Mouse (Mus musculus): Measurements from ENCODE around the gene Gucy1b2.

The Gucy1b2 gene

GRCm38 (mm10) chr14:62456239-62456747 is at the start of gene Gucy1b2:
Gene Gucy1b2 (minus strand): TSS chr14:62456289.
- DNase-seq (ENCODE audit: low read depth, low spot score) = no peak

- DNase-seq (ENCODE audit: low read depth, low spot score) = peak; percentile 17
These were observed 41.3 kb upstream of the Gucy1b2 start for GRCm38 (mm10) chr14:62497391-62497790.

GRCm38 (mm10) chr14:62496501-62496900 is 40.4 kb upstream of the Gucy1b2 start:
- no peak for DNase-seq (ENCODE audit: low read depth, low spot score)

- peak; percentile 26 for DNase-seq (ENCODE audit: low read depth, low spot score)
These were observed 37.4 kb upstream of the Gucy1b2 start for GRCm38 (mm10) chr14:62493456-62493855.

GRCm38 (mm10) chr14:62492196-62492850 is 36.2 kb upstream of the Gucy1b2 start:
- peak; percentile 95 for DNase-seq (ENCODE audit: low read depth, low spot score)

GRCm38 (mm10) chr14:62488270-62488669 is 32.2 kb upstream of the Gucy1b2 start:
- DNase-seq (ENCODE audit: low read depth, low spot score) = peak; percentile 72

GRCm38 (mm10) chr14:62481381-62481780 is 25.3 kb upstream of the Gucy1b2 start:
- no peak for DNase-seq (ENCODE audit: low read depth, low spot score)

- no peak for DNase-seq (ENCODE audit: low read depth, low spot score)
These were observed 23.3 kb upstream of the Gucy1b2 start for GRCm38 (mm10) chr14:62479395-62479794.

GRCm38 (mm10) chr14:62474481-62474880 is 18.4 kb upstream of the Gucy1b2 start:
- no peak for DNase-seq (ENCODE audit: low read depth, low spot score)

GRCm38 (mm10) chr14:62472061-62472460 is 16.0 kb upstream of the Gucy1b2 start:
- DNase-seq (ENCODE audit: low read depth, low spot score) = no peak

GRCm38 (mm10) chr14:62468753-62469125 is 12.7 kb upstream of the Gucy1b2 start:
- DNase-seq (ENCODE audit: low read depth, low spot score) = no peak

GRCm38 (mm10) chr14:62468119-62468752 is 12.1 kb upstream of the Gucy1b2 start:
- DNase-seq (ENCODE audit: low read depth, low spot score) = no peak

GRCm38 (mm10) chr14:62464966-62465365 is 8.9 kb upstream of the Gucy1b2 start:
- no peak for DNase-seq (ENCODE audit: low read depth, low spot score)

GRCm38 (mm10) chr14:62459541-62459940 is 3.5 kb upstream of the Gucy1b2 start:
- no peak for DNase-seq (ENCODE audit: low read depth, low spot score)

- peak; percentile 93 for DNase-seq (ENCODE audit: low read depth, low spot score)
These were observed 1.5 kb upstream of the Gucy1b2 start for GRCm38 (mm10) chr14:62457420-62458181.

GRCm38 (mm10) chr14:62455570-62455879 is 564 bp downstream of the Gucy1b2 start:
- no peak for DNase-seq (ENCODE audit: low read depth, low spot score)

- peak; percentile 34 for DNase-seq (ENCODE audit: low read depth, low spot score)
These were observed 1.1 kb downstream of the Gucy1b2 start for GRCm38 (mm10) chr14:62454760-62455569.

- DNase-seq (ENCODE audit: low read depth, low spot score) = no peak
These were observed 2.0 kb downstream of the Gucy1b2 start for GRCm38 (mm10) chr14:62454136-62454535.

- no peak for DNase-seq (ENCODE audit: low read depth, low spot score)
These were observed 2.8 kb downstream of the Gucy1b2 start for GRCm38 (mm10) chr14:62453276-62453675.

- DNase-seq (ENCODE audit: low read depth, low spot score) = no peak
These were observed 5.4 kb downstream of the Gucy1b2 start for GRCm38 (mm10) chr14:62450706-62451105.

GRCm38 (mm10) chr14:62447214-62447548 is 8.9 kb downstream of the Gucy1b2 start:
- no peak for DNase-seq (ENCODE audit: low read depth, low spot score)

Data from brain, adult 2 months (tissue).